ENCODE assay signal across 16 mouse cellular contexts in the genomic region with DNA sequence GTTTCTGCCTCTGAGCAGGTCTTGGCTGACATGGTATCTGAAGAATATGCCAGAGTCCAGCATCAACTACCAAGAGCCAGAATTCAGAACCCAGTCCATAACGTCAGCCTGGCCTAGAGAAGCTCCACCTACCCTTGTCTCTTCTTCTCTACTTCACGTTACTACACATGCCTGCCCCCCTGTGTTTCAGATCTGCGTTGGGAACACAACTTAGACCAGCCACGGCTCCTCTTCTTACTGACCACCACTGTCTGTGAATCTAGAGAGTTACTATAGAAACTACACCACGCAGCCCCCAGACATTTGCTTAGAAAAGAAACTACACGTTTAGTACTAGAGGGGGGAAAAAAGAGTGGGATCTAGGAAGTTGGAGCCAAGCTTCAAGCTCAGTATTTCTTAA. TPM values are rescaled to one million over a fixed set of nuclear protein-coding genes. Genes with fewer than 3 reads are reported as not detected.
DNase-seq lines count a peak whose midpoint lies in the region; ATAC-seq and TF ChIP-seq lines count a peak whose summit lies in the region.
"Had no signal": no experiment of that assay in that cellular context is flagged by ENCODE, and none has a peak within 500 bp of the region (broad histone marks: within the 10 kb centered on the region; RNA-seq: fewer than 3 reads in every experiment).

No protein-coding gene starts in this region.

- H3K27me3 ChIP-seq in heart, embryonic 12.5 days (replicated peaks) = no peaks in the 10 kb centered on the region
- H3K27me3 ChIP-seq in hindbrain, embryonic 16.5 days (replicated peaks; ENCODE audit: control insufficient read depth, insufficient read depth, low read length) = no peaks in the 10 kb centered on the region
- H3K27me3 ChIP-seq in midbrain, embryonic 16.5 days (ENCODE audit: control insufficient read depth, insufficient read depth, low read depth, low read length) = no peaks in the 10 kb centered on the region; the same call in 1 of the 2 replicates

- peak overlapping the region; percentile 16; the same call in 1 of the 2 replicates for H3K4me2 ChIP-seq in heart, embryonic 12.5 days
- peak overlapping the region; percentile 4; the same call in 1 of the 2 replicates for H3K4me2 ChIP-seq in hindbrain, embryonic 16.5 days (ENCODE audit: low read length)
- peak overlapping the region; percentile 91; the same call in 1 of the 2 replicates for H3K4me2 ChIP-seq in midbrain, embryonic 16.5 days (ENCODE audit: low read length)
- H3K4me2 ChIP-seq: liver, embryonic 12.5 days had no signal

- H3K4me1 ChIP-seq in heart, embryonic 12.5 days (replicated peaks) = peaks cover 27% of the 10 kb centered on the region
- peaks cover 13% of the 10 kb centered on the region for H3K4me1 ChIP-seq in hindbrain, embryonic 16.5 days (ENCODE audit: control insufficient read depth, insufficient read depth, low read depth, low read length)
- peaks cover 15% of the 10 kb centered on the region for H3K4me1 ChIP-seq in midbrain, embryonic 16.5 days (ENCODE audit: control insufficient read depth, insufficient read depth, low read length)

- H3K27ac ChIP-seq in heart, embryonic 12.5 days (ENCODE audit: poor library complexity, severe bottlenecking) = no peak overlapping the region
- H3K27ac ChIP-seq in layer of hippocampus, adult 2 months = no peak overlapping the region; the same call in 1 of the 2 replicates
- H3K27ac ChIP-seq in hindbrain, embryonic 16.5 days (ENCODE audit: low read depth, low read length) = no peak overlapping the region
- no peak overlapping the region for H3K27ac ChIP-seq in midbrain, embryonic 16.5 days (ENCODE audit: low read length)
- H3K27ac ChIP-seq: liver, embryonic 12.5 days had no signal

- no peak overlapping the region for H3K4me3 ChIP-seq in heart, embryonic 12.5 days
- peak overlapping the region; percentile 95 for H3K4me3 ChIP-seq in layer of hippocampus, adult 2 months
- H3K4me3 ChIP-seq in hindbrain, embryonic 16.5 days (ENCODE audit: low read length) = no peak overlapping the region
- H3K4me3 ChIP-seq in midbrain, embryonic 16.5 days (ENCODE audit: low read depth, low read length) = no peak overlapping the region
- H3K4me3 ChIP-seq: liver, embryonic 12.5 days; myocyte had no signal

- 73% methylated on average over 6 of the region's 6 CpGs for WGBS in heart, embryonic 12.5 days
- WGBS in hindbrain, embryonic 16.5 days = 69% methylated on average over 6 of the region's 6 CpGs
- 78% methylated on average over 6 of the region's 6 CpGs for WGBS in midbrain, embryonic 16.5 days

- no peak for DNase-seq in heart, adult 8-10 months (ENCODE audit: low spot score)
- no peak for DNase-seq in layer of hippocampus, adult 2 months (ENCODE audit: low spot score in 2 of 2)
- no peak for DNase-seq in layer of hippocampus, adult 18-20 months (ENCODE audit: low spot score in 2 of 2)
- DNase-seq in gastrocnemius, postnatal 25 days = no peak
- DNase-seq: adrenal gland, postnatal 36 days; cerebellum, adult 11 months; layer of hippocampus, postnatal 36 days; lung, postnatal 14 days; retina, postnatal 1 day; thymus, postnatal 14 days had no signal

- H3K9me3 ChIP-seq in heart, embryonic 12.5 days (replicated peaks) = peaks cover 4% of the 10 kb centered on the region; the same call in 1 of the 2 replicates
- no peaks in the 10 kb centered on the region for H3K9me3 ChIP-seq in hindbrain, embryonic 16.5 days (ENCODE audit: control insufficient read depth, low read length)
- no peaks in the 10 kb centered on the region for H3K9me3 ChIP-seq in midbrain, embryonic 16.5 days (replicated peaks; ENCODE audit: control insufficient read depth, low read length, poor library complexity, severe bottlenecking)
- H3K9me3 ChIP-seq: liver, embryonic 12.5 days had no signal

- no peak overlapping the region for H3K9ac ChIP-seq in heart, embryonic 12.5 days
- no peak overlapping the region for H3K9ac ChIP-seq in hindbrain, embryonic 16.5 days (ENCODE audit: low read depth, low read length)
- no peak overlapping the region for H3K9ac ChIP-seq in midbrain, embryonic 16.5 days (ENCODE audit: low read depth, low read length)
- H3K9ac ChIP-seq: liver, embryonic 12.5 days had no signal

- peak; percentile 48 for TF ChIP-seq CTCF in layer of hippocampus, adult 2 months (conservative IDR thresholded peaks at IDR 0.05)

- ATAC-seq in heart, embryonic 12.5 days (ENCODE audit: insufficient number of reproducible peaks, low FRiP score) = no peak
- no peak for ATAC-seq in hindbrain, embryonic 16.5 days
- no peak for ATAC-seq in midbrain, embryonic 16.5 days
- no peak for ATAC-seq in inflammation-experienced regulatory T-cells, adult 6 months
- ATAC-seq: liver, embryonic 12.5 days had no signal

- H3K36me3 ChIP-seq in heart, embryonic 12.5 days = peaks cover 24% of the 10 kb centered on the region
- 0 out of 2 replicates have a peak, but pooled peaks cover 3% of the 10 kb centered on the region for H3K36me3 ChIP-seq in hindbrain, embryonic 16.5 days (ENCODE audit: control insufficient read depth, insufficient read depth, low read length)
- no peaks in the 10 kb centered on the region; the same call in 1 of the 2 replicates for H3K36me3 ChIP-seq in midbrain, embryonic 16.5 days (ENCODE audit: control insufficient read depth, insufficient read depth, low read length)

RNA-seq across cellular contexts. Expression of gene Nos1ap, which starts 2.9 kb away (rescaled TPM):
- 25.9 and 26.0 TPM in 2 replicates for polyA plus RNA-seq in heart, embryonic 12.5 days (2016; fragmentation: Nextera tagmentation; extraction: Ambion mirVana)
- total RNA-seq in heart, adult 8-10 months (2022) = 10 to 100 TPM; 22.5 to 27.8 (median 25.2) TPM
- 100 to 1,000 TPM; 207 to 209 TPM for total RNA-seq in layer of hippocampus, adult 2 months (2021)
- 100 to 1,000 TPM; 187 to 213 TPM for total RNA-seq in layer of hippocampus, adult 18-20 months (2021)
- 14.8 and 17.1 TPM in 2 replicates for polyA plus RNA-seq in hindbrain, embryonic 16.5 days (2015; fragmentation: Nextera tagmentation; extraction: Ambion mirVana)
- 24.0 and 24.6 TPM in 2 replicates for polyA plus RNA-seq in midbrain, embryonic 16.5 days (2015; fragmentation: Nextera tagmentation; extraction: Ambion mirVana)
- 1 to 10 TPM; 1.4 to 1.7 TPM for total RNA-seq in gastrocnemius, postnatal 25 days (2021)
- polyA plus RNA-seq in inflammation-experienced regulatory T-cells, adult 6 months (2017; shearing (Covaris generic)) = not detected

RNA-seq across cellular contexts. Expression of gene Olfml2b, which starts 57.6 kb away (rescaled TPM):
- 45.9 and 48.3 TPM in 2 replicates for polyA plus RNA-seq in heart, embryonic 12.5 days (2016; fragmentation: Nextera tagmentation; extraction: Ambion mirVana)
- total RNA-seq in heart, adult 8-10 months (2022) = 10 to 100 TPM in 1 of 4 experiments, 1 to 10 TPM in 3; 4.4 to 14.8 (median 7.6) TPM
- total RNA-seq in layer of hippocampus, adult 2 months (2021) = 10 to 100 TPM; 48.7 to 48.8 TPM
- total RNA-seq in layer of hippocampus, adult 18-20 months (2021) = 10 to 100 TPM; 38.6 to 43.0 TPM
- 4.4 and 7.0 TPM in 2 replicates for polyA plus RNA-seq in hindbrain, embryonic 16.5 days (2015; fragmentation: Nextera tagmentation; extraction: Ambion mirVana)
- 4.2 and 5.1 TPM in 2 replicates for polyA plus RNA-seq in midbrain, embryonic 16.5 days (2015; fragmentation: Nextera tagmentation; extraction: Ambion mirVana)
- total RNA-seq in gastrocnemius, postnatal 25 days (2021) = 10 to 100 TPM in 1 of 2 experiments, 1 to 10 TPM in 1; 8.0 to 12.4 TPM
- not detected for polyA plus RNA-seq in inflammation-experienced regulatory T-cells, adult 6 months (2017; shearing (Covaris generic))

Comparison
In these comparisons a context has a peak if more than half of its experiments do, and no peak if none do; other contexts are left out.
1. H3K4me2 ChIP-seq: peak in every context shown above with its lines; median percentile 91 in midbrain, embryonic 16.5 days; 16 in heart, embryonic 12.5 days; 4 in hindbrain, embryonic 16.5 days.
2. RNA of gene Nos1ap, which starts 2.9 kb away (total RNA-seq): 187 to 213 TPM in layer of hippocampus, adult 18-20 months, 207 to 209 TPM in layer of hippocampus, adult 2 months and 22.5 to 27.8 TPM in heart, adult 8-10 months; 1.4 to 1.7 TPM in gastrocnemius, postnatal 25 days; every median in the first group is over 4 times any median in the second.